Mouse (Mus musculus): ENCODE data around the gene Dao. TPM values are rescaled to one million over a fixed set of nuclear protein-coding genes. Genes with fewer than 3 reads are reported as not detected.
A peak's percentile ranks its signal among the peaks of the same experiment; 100 is the strongest.

Dao gene
- polyA plus RNA-seq, 1 experiment from 2014 or later, result not detected

GRCm38 (mm10) chr5:114006974-114007373 lies 3.5 kb downstream of the Dao start:
- Histone ChIP-seq H3K27ac (no peak overlapping the region), H3K27me3 (no peaks in the 10 kb centered on the region), H3K36me3 (no peaks in the 10 kb centered on the region), H3K9ac (no peak overlapping the region), H3K4me2 (replicated peaks) (no peak overlapping the region), H3K4me1 (no peaks in the 10 kb centered on the region), H3K9me3 (replicated peaks) (no peaks in the 10 kb centered on the region), H3K4me3 (no peak overlapping the region)
- WGBS, result 81% methylated on average over 4 of the region's 4 CpGs
- no peak for ATAC-seq (ENCODE audit: low FRiP score)

- no peak for ATAC-seq (ENCODE audit: low FRiP score)
- Histone ChIP-seq H3K9ac (no peak overlapping the region), H3K9me3 (replicated peaks) (no peaks in the 10 kb centered on the region), H3K4me1 (no peaks in the 10 kb centered on the region), H3K4me2 (replicated peaks) (no peak overlapping the region), H3K27ac (no peak overlapping the region), H3K27me3 (no peaks in the 10 kb centered on the region), H3K36me3 (no peaks in the 10 kb centered on the region), H3K4me3 (no peak overlapping the region)
- 79% methylated on average over 12 of the region's 12 CpGs for WGBS
Measured at GRCm38 (mm10) chr5:114007753-114008453, 4.4 kb downstream of the Dao start.

DNA sequence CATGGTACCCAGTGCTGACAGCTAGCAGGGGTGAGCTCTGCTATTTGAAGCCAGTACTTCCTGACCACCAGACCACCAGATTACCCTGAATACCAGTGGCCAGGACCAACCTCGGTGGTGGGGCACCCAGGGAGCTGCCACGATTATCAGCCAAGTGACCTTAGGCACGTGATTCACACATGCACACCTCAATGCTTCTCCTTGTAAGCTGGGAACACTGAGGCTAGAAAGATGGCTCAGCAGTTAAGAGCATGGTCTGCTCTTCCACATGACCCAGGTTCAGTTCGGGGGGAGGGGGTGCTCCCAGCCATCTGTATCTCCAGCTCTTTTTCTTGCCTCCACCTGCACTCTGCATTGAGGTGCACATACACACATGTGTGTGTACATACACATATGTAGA lies 5.5 kb downstream of the Dao start:
- no peaks in the 10 kb centered on the region for H3K36me3 ChIP-seq
- no peak overlapping the region for H3K9ac ChIP-seq
- H3K27me3 ChIP-seq, result no peaks in the 10 kb centered on the region
- H3K27ac ChIP-seq, result no peak overlapping the region
- 73% methylated on average over 4 of the region's 4 CpGs for WGBS
- H3K4me1 ChIP-seq, result no peaks in the 10 kb centered on the region
- ATAC-seq (ENCODE audit: low FRiP score), result no peak
- H3K4me3 ChIP-seq, result no peak overlapping the region
- H3K9me3 ChIP-seq (replicated peaks), result no peaks in the 10 kb centered on the region
- no peak overlapping the region for H3K4me2 ChIP-seq (replicated peaks)

DNA sequence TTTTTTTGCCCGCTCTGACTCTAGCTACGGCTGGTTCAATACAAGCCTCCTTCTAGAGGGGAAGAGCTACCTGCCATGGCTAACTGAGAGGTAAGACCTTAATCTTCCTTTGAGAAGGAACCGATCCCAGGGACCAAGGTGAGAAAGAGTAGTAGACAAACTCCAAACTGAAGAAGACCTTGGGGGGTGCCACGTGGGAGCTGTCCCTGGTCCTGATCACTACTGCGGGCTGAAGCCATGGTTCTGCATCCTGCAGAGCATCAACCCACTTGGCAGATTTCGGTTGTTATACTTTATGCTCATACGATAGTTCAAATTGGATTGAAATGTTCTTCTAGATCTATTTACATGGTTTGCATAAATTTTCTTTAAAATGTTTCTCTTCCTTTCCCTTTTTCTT lies 11.6 kb downstream of the Dao start:
- Histone ChIP-seq H3K4me3 (no peak overlapping the region), H3K9me3 (replicated peaks) (no peaks in the 10 kb centered on the region), H3K27ac (no peak overlapping the region), H3K4me2 (replicated peaks) (no peak overlapping the region), H3K27me3 (no peaks in the 10 kb centered on the region), H3K9ac (no peak overlapping the region), H3K4me1 (no peaks in the 10 kb centered on the region), H3K36me3 (no peaks in the 10 kb centered on the region)
- 66% methylated on average over 7 of the region's 7 CpGs for WGBS
- ATAC-seq (ENCODE audit: low FRiP score), result no peak

- H3K36me3 ChIP-seq, result peaks cover 8% of the 10 kb centered on the region; the same call in 1 of the 2 replicates
- 0 out of 2 replicates have a peak, but pooled peaks have one; percentile 23 for ATAC-seq (ENCODE audit: low FRiP score)
- peaks cover 5% of the 10 kb centered on the region for H3K4me1 ChIP-seq
- H3K4me3 ChIP-seq, result no peak overlapping the region
- 58% methylated on average over 6 of the region's 6 CpGs for WGBS
- no peaks in the 10 kb centered on the region for H3K9me3 ChIP-seq (replicated peaks)
- no peak overlapping the region for H3K27ac ChIP-seq
- H3K27me3 ChIP-seq, result 0 out of 2 replicates have a peak, but pooled peaks cover 2% of the 10 kb centered on the region
- no peak overlapping the region for H3K9ac ChIP-seq
- no peak overlapping the region; the same call in 1 of the 2 replicates for H3K4me2 ChIP-seq (replicated peaks)
Measured at GRCm38 (mm10) chr5:114024390-114024789, 20.9 kb downstream of the Dao start.

GRCm38 (mm10) chr5:114024885-114025284 lies 21.4 kb downstream of the Dao start:
- no peak overlapping the region for H3K4me3 ChIP-seq
- H3K9ac ChIP-seq, result no peak overlapping the region
- 11% methylated on average over 10 of the region's 10 CpGs for WGBS
- peaks cover 8% of the 10 kb centered on the region; the same call in 1 of the 2 replicates for H3K36me3 ChIP-seq
- peaks cover 5% of the 10 kb centered on the region for H3K4me1 ChIP-seq
- H3K27ac ChIP-seq, result no peak overlapping the region
- H3K9me3 ChIP-seq (replicated peaks), result no peaks in the 10 kb centered on the region
- H3K27me3 ChIP-seq, result 0 out of 2 replicates have a peak, but pooled peaks cover 2% of the 10 kb centered on the region
- H3K4me2 ChIP-seq (replicated peaks), result peak overlapping the region; percentile 19
- ATAC-seq (ENCODE audit: low FRiP score), result peak; percentile 52; the same call in 1 of the 2 replicates

DNA sequence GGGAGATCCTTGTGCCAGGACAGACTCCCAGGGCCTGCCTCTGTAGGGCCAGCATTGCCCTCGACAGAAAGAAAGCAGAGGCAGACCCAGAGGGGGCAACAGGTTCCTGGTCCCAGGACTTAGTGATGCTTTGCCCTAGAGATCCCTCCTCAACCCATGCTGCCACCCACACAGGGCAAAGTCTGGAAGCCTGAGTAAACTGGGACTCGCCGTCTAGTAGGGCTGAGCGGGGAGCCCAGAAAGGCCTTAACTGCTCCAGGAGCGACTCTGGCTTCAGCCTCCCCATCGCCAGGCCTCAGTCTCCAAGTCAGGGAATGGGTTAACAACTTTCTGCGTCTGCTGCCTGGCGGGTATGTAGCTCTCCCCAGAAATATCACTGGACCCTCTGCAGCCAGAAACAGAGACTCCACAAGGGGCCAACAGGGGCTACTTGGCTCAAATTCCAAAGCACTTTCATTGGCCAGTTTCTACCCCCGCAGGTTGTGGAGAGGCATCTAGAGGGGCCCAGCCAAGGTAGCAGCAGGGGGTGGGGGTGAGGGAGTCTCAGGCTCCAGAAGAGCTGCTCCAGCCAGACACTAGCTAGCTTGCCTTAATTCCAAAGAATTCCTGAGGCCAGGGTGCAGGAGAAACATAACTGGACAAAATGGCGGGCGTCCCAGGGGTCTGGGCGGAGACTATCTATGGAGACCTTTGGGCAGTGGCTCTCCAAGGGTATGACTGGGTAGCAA lies 23.9 kb downstream of the Dao start:
- Histone ChIP-seq H3K4me2 (replicated peaks) (no peak overlapping the region), H3K27me3 (0 out of 2 replicates have a peak, but pooled peaks cover 2% of the 10 kb centered on the region), H3K9ac (no peak overlapping the region), H3K4me3 (no peak overlapping the region), H3K36me3 (peaks cover 16% of the 10 kb centered on the region), H3K9me3 (replicated peaks) (no peaks in the 10 kb centered on the region), H3K4me1 (peaks cover 5% of the 10 kb centered on the region), H3K27ac (no peak overlapping the region)
- WGBS, result 86% methylated on average over 12 of the region's 12 CpGs
- ATAC-seq (ENCODE audit: low FRiP score), result no peak

- H3K27ac ChIP-seq, result no peak overlapping the region
- peaks cover 23% of the 10 kb centered on the region for H3K36me3 ChIP-seq
Measured at GRCm38 (mm10) chr5:114028111-114028510, 24.6 kb downstream of the Dao start.

GRCm38 (mm10) chr5:114030652-114031051 lies 27.1 kb downstream of the Dao start:
- Histone ChIP-seq H3K4me2 (replicated peaks) (no peak overlapping the region), H3K4me1 (no peaks in the 10 kb centered on the region), H3K27ac (no peak overlapping the region), H3K4me3 (no peak overlapping the region), H3K9me3 (replicated peaks) (no peaks in the 10 kb centered on the region), H3K9ac (no peak overlapping the region), H3K27me3 (no peaks in the 10 kb centered on the region), H3K36me3 (peaks cover 30% of the 10 kb centered on the region)
- ATAC-seq (ENCODE audit: low FRiP score), result no peak
- WGBS, result 91% methylated on average over 12 of the region's 12 CpGs

More at GRCm38 (mm10) chr5:114028111-114028510, 24.6 kb downstream of the Dao start:
- Histone ChIP-seq H3K4me2 (replicated peaks) (no peak overlapping the region), H3K27me3 (0 out of 2 replicates have a peak, but pooled peaks cover 2% of the 10 kb centered on the region), H3K9ac (no peak overlapping the region), H3K9me3 (replicated peaks) (no peaks in the 10 kb centered on the region), H3K4me3 (no peak overlapping the region), H3K4me1 (peaks cover 5% of the 10 kb centered on the region)
- no peak for ATAC-seq (ENCODE audit: low FRiP score)
- WGBS, result 87% methylated on average over 12 of the region's 12 CpGs

GRCm38 (mm10) chr5:114032161-114032763 lies 28.8 kb downstream of the Dao start:
- Histone ChIP-seq H3K27ac (no peak overlapping the region), H3K27me3 (no peaks in the 10 kb centered on the region), H3K4me2 (replicated peaks) (no peak overlapping the region), H3K9ac (no peak overlapping the region), H3K4me3 (no peak overlapping the region), H3K4me1 (no peaks in the 10 kb centered on the region), H3K36me3 (peaks cover 30% of the 10 kb centered on the region), H3K9me3 (replicated peaks) (no peaks in the 10 kb centered on the region)
- WGBS, result 82% methylated on average over 3 of the region's 3 CpGs
- no peak for ATAC-seq (ENCODE audit: low FRiP score)

DNA sequence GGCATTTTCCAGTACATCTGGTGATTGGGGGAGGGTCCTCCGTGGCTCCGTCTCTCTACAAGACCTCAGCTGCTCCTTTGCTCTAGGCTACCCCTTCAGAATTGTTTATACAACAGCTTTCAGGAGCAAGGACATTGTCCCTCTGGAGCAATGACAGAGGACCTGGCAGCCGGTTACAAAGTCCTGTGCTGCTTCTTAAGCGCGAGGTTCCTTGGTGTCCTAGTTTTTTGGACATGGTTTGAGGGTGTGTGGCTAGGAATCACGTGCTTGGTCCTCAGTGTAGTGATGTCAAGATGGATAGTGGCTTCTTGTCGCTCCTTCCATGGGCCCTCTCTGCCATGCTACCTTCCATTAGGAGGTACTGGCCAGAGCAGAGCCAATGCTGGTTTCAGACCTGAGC lies 30.9 kb downstream of the Dao start:
- no peak overlapping the region for H3K27ac ChIP-seq
- peaks cover 26% of the 10 kb centered on the region for H3K36me3 ChIP-seq
- H3K4me2 ChIP-seq (replicated peaks), result no peak overlapping the region
- 81% methylated on average over 7 of the region's 7 CpGs for WGBS
- H3K9me3 ChIP-seq (replicated peaks), result no peaks in the 10 kb centered on the region
- H3K4me3 ChIP-seq, result no peak overlapping the region
- no peak overlapping the region for H3K9ac ChIP-seq
- ATAC-seq (ENCODE audit: low FRiP score), result no peak
- H3K27me3 ChIP-seq, result no peaks in the 10 kb centered on the region
- H3K4me1 ChIP-seq, result no peaks in the 10 kb centered on the region

- Histone ChIP-seq H3K27me3 (no peaks in the 10 kb centered on the region), H3K9ac (no peak overlapping the region), H3K36me3 (peaks cover 26% of the 10 kb centered on the region), H3K4me1 (no peaks in the 10 kb centered on the region), H3K9me3 (replicated peaks) (no peaks in the 10 kb centered on the region), H3K4me3 (no peak overlapping the region), H3K27ac (no peak overlapping the region), H3K4me2 (replicated peaks) (no peak overlapping the region)
- WGBS, result 46% methylated on average over 10 of the region's 10 CpGs
- no peak for ATAC-seq (ENCODE audit: low FRiP score)
Measured at GRCm38 (mm10) chr5:114035111-114035510, 31.6 kb downstream of the Dao start.
